Mouse (Mus musculus) olfactory bulb, adult 2 months (tissue): ENCODE measurements at regions not wholly inside any gene's neighbourhood (a gene's known extent, or its start where the extent isn't known, plus 50 kb on each side); places are given as distances from the start of the nearest gene placed in this dataset.
"Not testable (repeated sequence)": the region's sequence is repeated elsewhere in the genome, so short reads cannot be mapped to it uniquely, and the experiment has no call there.

Experiments used
- H3K27ac ChIP-seq: fragments of 200-500 bp; 2 replicates; pipeline ENCODE4 v1.5.1; 2012; ENCODE audit warnings: low read depth, low read length; ENCODE audit not compliant: insufficient read depth
- H3K4me1 ChIP-seq: fragments of 200-500 bp; 2 replicates; pipeline ENCODE4 v1.6.1; 2012; ENCODE audit warnings: low read length; ENCODE audit not compliant: control insufficient read depth, insufficient read depth
- H3K4me3 ChIP-seq: fragments of 200-500 bp; 2 replicates; pipeline ENCODE4 v1.5.1; 2012; ENCODE audit warnings: mild to moderate bottlenecking, low read depth, low read length, moderate library complexity; ENCODE audit not compliant: insufficient read depth
- CTCF ChIP-seq: fragments of 200-500 bp; IDR thresholded peaks from 2 replicates; pipeline ENCODE4 v1.5.1; 2012; ENCODE audit warnings: low read depth, mild to moderate bottlenecking, low read length, moderate library complexity; ENCODE audit not compliant: insufficient read depth
- POLR2A ChIP-seq: fragments of 200-500 bp; IDR thresholded peaks from 2 replicates; pipeline ENCODE4 v1.6.1; 2012; ENCODE audit warnings: mild to moderate bottlenecking, low read depth, low read length, moderate library complexity; ENCODE audit not compliant: insufficient read depth
- whole genome bisulfite sequencing: fragments of 180-500 bp; shearing (Covaris S2); methylation state at CpG from one replicate; pipeline ENCODE4 v1.1.7; 2018; 5-methylcytosine and 5-hydroxymethylcytosine counted together

- TF ChIP-seq CTCF, result no peak
- TF ChIP-seq POLR2A, result no peak
These were observed 216.4 kb upstream of the Col8a1 start for GRCm38 (mm10) chr16:57970956-57971355.

GRCm38 (mm10) chr16:57984111-57984510 is 229.6 kb upstream of the Col8a1 start:
- no peak overlapping the region for H3K4me3 ChIP-seq
- no peak for TF ChIP-seq CTCF
- TF ChIP-seq POLR2A, result no peak
- H3K4me1 ChIP-seq, result no peaks in the 10 kb centered on the region
- 66% methylated on average over 5 of the region's 5 CpGs for WGBS
- H3K27ac ChIP-seq, result no peak overlapping the region

More at GRCm38 (mm10) chr16:57970956-57971355, 216.4 kb upstream of the Col8a1 start:
- no peak overlapping the region for H3K27ac ChIP-seq
- WGBS, result 61% methylated on average over 1 of the region's 1 CpGs
- H3K4me1 ChIP-seq, result no peaks in the 10 kb centered on the region
- H3K4me3 ChIP-seq, result no peak overlapping the region

- H3K27ac ChIP-seq, result no peak overlapping the region
- H3K4me3 ChIP-seq, result no peak overlapping the region
- whole genome bisulfite sequencing, result 75% methylated on average over 3 of the region's 3 CpGs
- TF ChIP-seq POLR2A, result no peak
- TF ChIP-seq CTCF, result no peak
- no peaks in the 10 kb centered on the region for H3K4me1 ChIP-seq
These were observed 251.2 kb upstream of the Col8a1 start for GRCm38 (mm10) chr16:58005740-58006139.

- no peak for TF ChIP-seq POLR2A
- no peak for TF ChIP-seq CTCF
- H3K4me1 ChIP-seq, result no peaks in the 10 kb centered on the region
- 95% methylated on average over 1 of the region's 1 CpGs for WGBS
- no peak overlapping the region for H3K27ac ChIP-seq
- H3K4me3 ChIP-seq, result no peak overlapping the region
These were observed 259.0 kb upstream of the Col8a1 start for GRCm38 (mm10) chr16:58013557-58013956.

- no peak for TF ChIP-seq CTCF
- TF ChIP-seq POLR2A, result no peak
- 89% methylated on average over 2 of the region's 2 CpGs for WGBS
- no peak overlapping the region for H3K4me3 ChIP-seq
These were observed 273.0 kb upstream of the Col8a1 start for GRCm38 (mm10) chr16:58027525-58027924.

GRCm38 (mm10) chr16:58028541-58028940 is 274.0 kb upstream of the Col8a1 start:
- not testable (repeated sequence) for H3K27ac ChIP-seq, H3K4me3 ChIP-seq
- WGBS, result 81% methylated on average over 1 of the region's 1 CpGs

More at GRCm38 (mm10) chr16:58027525-58027924, 273.0 kb upstream of the Col8a1 start:
- no peaks in the 10 kb centered on the region for H3K4me1 ChIP-seq
- no peak overlapping the region for H3K27ac ChIP-seq

GRCm38 (mm10) chr16:58029674-58030073 is 275.1 kb upstream of the Col8a1 start:
- Histone ChIP-seq H3K4me3 (no peak overlapping the region), H3K27ac (no peak overlapping the region), H3K4me1 (no peaks in the 10 kb centered on the region)
- TF ChIP-seq CTCF, result no peak
- no peak for TF ChIP-seq POLR2A
- 82% methylated on average over 5 of the region's 5 CpGs for WGBS

More at GRCm38 (mm10) chr16:58028541-58028940, 274.0 kb upstream of the Col8a1 start:
- not testable (repeated sequence) for H3K4me1 ChIP-seq

GRCm38 (mm10) chr16:58068654-58069271 is 314.2 kb upstream of the Col8a1 start:
- TF ChIP-seq CTCF (no peak), POLR2A (no peak)
- H3K27ac ChIP-seq, result no peak overlapping the region
- no peaks in the 10 kb centered on the region for H3K4me1 ChIP-seq
- no peak overlapping the region for H3K4me3 ChIP-seq
- WGBS, result 41% methylated on average over 3 of the region's 3 CpGs

GRCm38 (mm10) chr16:58072441-58072840 is 317.9 kb upstream of the Col8a1 start:
- Histone ChIP-seq H3K4me3 (no peak overlapping the region), H3K27ac (no peak overlapping the region), H3K4me1 (no peaks in the 10 kb centered on the region)
- no peak for TF ChIP-seq CTCF
- 80% methylated on average over 3 of the region's 3 CpGs for WGBS

GRCm38 (mm10) chr16:58100351-58100750 is 307.9 kb upstream of the Dcbld2 start:
- 49% methylated on average over 4 of the region's 4 CpGs for WGBS
- H3K27ac ChIP-seq, result no peak overlapping the region
- no peak for TF ChIP-seq POLR2A
- TF ChIP-seq CTCF, result no peak
- no peak overlapping the region for H3K4me3 ChIP-seq
- no peaks in the 10 kb centered on the region for H3K4me1 ChIP-seq
